39 mouse cellular contexts compared by ENCODE assay signal in the genomic region with DNA sequence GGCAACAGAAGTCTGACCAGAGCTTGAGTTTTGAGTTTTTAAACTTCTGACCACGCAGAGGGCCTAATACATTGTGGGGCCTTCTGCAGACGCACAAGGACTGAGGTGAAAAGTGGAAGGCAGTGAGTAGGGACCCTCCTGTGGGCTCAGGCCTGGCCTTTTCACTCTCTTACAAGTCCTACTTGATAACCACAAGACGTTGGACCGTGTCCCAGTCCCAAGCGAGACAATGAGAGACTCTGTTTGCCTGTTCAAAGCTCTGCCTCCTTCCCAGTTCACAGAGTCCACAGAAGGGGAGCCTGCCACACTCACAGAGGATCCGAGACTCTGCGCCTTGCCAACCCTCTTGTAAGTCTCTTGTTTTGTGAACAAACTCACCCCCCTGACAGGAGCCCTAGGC. TPM values are rescaled to one million over a fixed set of nuclear protein-coding genes. Genes with fewer than 3 reads are reported as not detected.
DNase-seq lines count a peak whose midpoint lies in the region; ATAC-seq and TF ChIP-seq lines count a peak whose summit lies in the region.
"Had no signal": no experiment of that assay in that cellular context is flagged by ENCODE, and none has a peak within 500 bp of the region (broad histone marks: within the 10 kb centered on the region; RNA-seq: fewer than 3 reads in every experiment).

No protein-coding gene starts in this region.

- no peak for TF ChIP-seq POLR2A in brain, embryonic 14.5 days (IDR thresholded peaks at IDR 0.05; ENCODE audit: borderline replicate concordance, extremely low read depth, insufficient read depth, insufficient read length, poor library complexity, severe bottlenecking)

- 86% methylated on average over 7 of the region's 7 CpGs for WGBS in heart, embryonic 16.5 days
- WGBS in lung, embryonic 16.5 days: 58% methylated on average over 7 of the region's 7 CpGs

- ATAC-seq in heart, embryonic 16.5 days (replicated peaks; ENCODE audit: extremely low read depth, insufficient read depth, low FRiP score): no peak
- ATAC-seq in lung, embryonic 16.5 days (ENCODE audit: low read depth): peak; percentile 72
- ATAC-seq: forebrain, embryonic 14.5 days; hindbrain, embryonic 16.5 days; midbrain, embryonic 16.5 days had no signal

- H3K27me3 ChIP-seq in heart, embryonic 16.5 days (ENCODE audit: control insufficient read depth, insufficient read depth, low read length): no peaks in the 10 kb centered on the region
- no peaks in the 10 kb centered on the region for H3K27me3 ChIP-seq in lung, embryonic 16.5 days (ENCODE audit: control insufficient read depth, insufficient read depth, low read depth, low read length)
- H3K27me3 ChIP-seq: CH12.LX; embryonic facial prominence, embryonic 12.5 days; heart, embryonic 15.5 days; liver, embryonic 15.5 days; neural tube, embryonic 13.5 days had no signal

- no peak overlapping the region for H3K4me2 ChIP-seq in heart, embryonic 16.5 days (ENCODE audit: low read depth, low read length)
- H3K4me2 ChIP-seq in lung, embryonic 16.5 days (ENCODE audit: low read depth, low read length): no peak overlapping the region
- H3K4me2 ChIP-seq: embryonic facial prominence, embryonic 12.5 days; heart, embryonic 15.5 days; liver, embryonic 15.5 days; neural tube, embryonic 13.5 days had no signal

- H3K27ac ChIP-seq in heart, embryonic 16.5 days (ENCODE audit: low read length): no peak overlapping the region
- H3K27ac ChIP-seq in lung, embryonic 16.5 days (ENCODE audit: low read length): peak overlapping the region; percentile 49
- no peak overlapping the region for H3K27ac ChIP-seq in layer of hippocampus, adult 2 months
- H3K27ac ChIP-seq: embryonic facial prominence, embryonic 12.5 days; heart, embryonic 15.5 days; kidney, postnatal 0 days; liver, embryonic 15.5 days; midbrain, embryonic 10.5 days; neural tube, embryonic 13.5 days had no signal

- H3K9me3 ChIP-seq in heart, embryonic 16.5 days (replicated peaks; ENCODE audit: control insufficient read depth, low read length): no peaks in the 10 kb centered on the region
- no peaks in the 10 kb centered on the region for H3K9me3 ChIP-seq in lung, embryonic 16.5 days (ENCODE audit: control insufficient read depth, low read length)
- H3K9me3 ChIP-seq: embryonic facial prominence, embryonic 12.5 days; heart, embryonic 15.5 days; liver, embryonic 15.5 days; midbrain, embryonic 10.5 days; neural tube, embryonic 13.5 days had no signal

- peaks cover 38% of the 10 kb centered on the region for H3K36me3 ChIP-seq in heart, embryonic 16.5 days (ENCODE audit: control insufficient read depth, insufficient read depth)
- H3K36me3 ChIP-seq in lung, embryonic 16.5 days (ENCODE audit: control insufficient read depth, insufficient read depth, low read length): peaks cover 38% of the 10 kb centered on the region

- DNase-seq in heart, postnatal 36 days: no peak
- no peak for DNase-seq in lung, postnatal 4 days
- peak; percentile 49 for DNase-seq in brain, embryonic 14.5 days (ENCODE audit: low read depth)
- no peak for DNase-seq in layer of hippocampus, adult 2 months (ENCODE audit: low spot score in 2 of 2)
- no peak for DNase-seq in left cerebral cortex, postnatal 10 days (ENCODE audit: extremely low spot score in 1 of 2, low spot score in 2 of 2)
- DNase-seq: adrenal gland, adult 8-10 months; cerebellum, adult 11 months; cerebellum, adult 9-10 months; cerebellum, postnatal 36 days; gastrocnemius, postnatal 14 days; kidney, adult 8-10 months; kidney, postnatal 4 days; layer of hippocampus, postnatal 36 days; lung, postnatal 10 days; thymus, postnatal 14 days had no signal

- intact Hi-C loops in heart, postnatal 36 days (cut with DNase I): loop anchor here (5.0 kb wide), 1 partner anchor 169 kb away; the partner anchor contains the start of genes Gm49601 and Sept5
- intact Hi-C loops in left cerebral cortex, postnatal 10 days (cut with DNase I): loop anchor here (10.0 kb wide), 1 partner anchor 352 kb away; no protein-coding TSS in a partner anchor

- 0 out of 2 replicates have a peak overlapping the region, but pooled peaks have one; percentile 13 for H3K9ac ChIP-seq in heart, embryonic 16.5 days (ENCODE audit: low read length)
- no peak overlapping the region for H3K9ac ChIP-seq in lung, embryonic 16.5 days (ENCODE audit: low read length)
- H3K9ac ChIP-seq: embryonic facial prominence, embryonic 12.5 days; heart, embryonic 15.5 days; liver, embryonic 15.5 days; neural tube, embryonic 13.5 days had no signal

- no peak for TF ChIP-seq CTCF in brain, embryonic 14.5 days (IDR thresholded peaks at IDR 0.05; ENCODE audit: borderline replicate concordance, extremely low read depth, insufficient read depth, insufficient read length)
- no peak for TF ChIP-seq CTCF in layer of hippocampus, adult 2 months (conservative IDR thresholded peaks at IDR 0.05)

- no peak overlapping the region for H3K4me3 ChIP-seq in heart, embryonic 16.5 days (ENCODE audit: low read length)
- H3K4me3 ChIP-seq in lung, embryonic 16.5 days (ENCODE audit: low read length): no peak overlapping the region
- H3K4me3 ChIP-seq in layer of hippocampus, adult 2 months: no peak overlapping the region
- H3K4me3 ChIP-seq: embryonic facial prominence, embryonic 12.5 days; erythroblast, embryonic 14.5 days; heart, embryonic 15.5 days; liver, embryonic 15.5 days; midbrain, embryonic 10.5 days; neural tube, embryonic 13.5 days had no signal

- H3K4me1 ChIP-seq in heart, embryonic 16.5 days (ENCODE audit: control insufficient read depth, insufficient read depth, low read length): no peaks in the 10 kb centered on the region
- no peaks in the 10 kb centered on the region for H3K4me1 ChIP-seq in lung, embryonic 16.5 days (replicated peaks; ENCODE audit: control insufficient read depth, insufficient read depth, low read length)
- H3K4me1 ChIP-seq: embryonic facial prominence, embryonic 12.5 days; heart, embryonic 15.5 days; liver, embryonic 15.5 days; midbrain, embryonic 10.5 days; neural tube, embryonic 13.5 days had no signal

RNA-seq across cellular contexts. Expression of gene Ufd1, which starts 14.9 kb away (rescaled TPM):
- 67.9 and 75.5 TPM in 2 replicates for polyA plus RNA-seq in heart, embryonic 16.5 days (2015; fragmentation: Nextera tagmentation; extraction: Ambion mirVana)
- 10 to 100 TPM; 48.8 to 58.1 TPM for total RNA-seq in heart, postnatal 36 days (2021)
- 89.9 and 91.4 TPM in 2 replicates for polyA plus RNA-seq in lung, embryonic 16.5 days (2015; fragmentation: Nextera tagmentation; extraction: Ambion mirVana)
- polyA plus RNA-seq in brain, embryonic 14.5 days (2012; rRNA removed): 64.1 and 68.2 TPM in 2 replicates
- 100 to 1,000 TPM; 111 TPM for total RNA-seq in layer of hippocampus, adult 2 months (2021)
- total RNA-seq in left cerebral cortex, postnatal 10 days (2021): 100 to 1,000 TPM in 1 of 2 experiments, 10 to 100 TPM in 1; 91.3 to 100 TPM

RNA-seq across cellular contexts. Expression of gene Cdc45, which starts 15.1 kb away (rescaled TPM):
- polyA plus RNA-seq in heart, embryonic 16.5 days (2015; fragmentation: Nextera tagmentation; extraction: Ambion mirVana): 37.6 and 39.2 TPM in 2 replicates
- total RNA-seq in heart, postnatal 36 days (2021): 1 to 10 TPM; 2.7 to 3.6 TPM
- 48.7 TPM in 2 replicates for polyA plus RNA-seq in lung, embryonic 16.5 days (2015; fragmentation: Nextera tagmentation; extraction: Ambion mirVana)
- polyA plus RNA-seq in brain, embryonic 14.5 days (2012; rRNA removed): 17.7 and 34.0 TPM in 2 replicates
- 1 to 10 TPM; 2.3 to 2.8 TPM for total RNA-seq in layer of hippocampus, adult 2 months (2021)
- total RNA-seq in left cerebral cortex, postnatal 10 days (2021): 1 to 10 TPM; 2.7 to 3.8 TPM

RNA-seq across cellular contexts. Expression of gene Cldn5, which starts 20.0 kb away (rescaled TPM):
- polyA plus RNA-seq in heart, embryonic 16.5 days (2015; fragmentation: Nextera tagmentation; extraction: Ambion mirVana): 32.1 and 38.8 TPM in 2 replicates
- total RNA-seq in heart, postnatal 36 days (2021): 10 to 100 TPM; 37.2 to 45.9 TPM
- 130 and 134 TPM in 2 replicates for polyA plus RNA-seq in lung, embryonic 16.5 days (2015; fragmentation: Nextera tagmentation; extraction: Ambion mirVana)
- 115 and 122 TPM in 2 replicates for polyA plus RNA-seq in brain, embryonic 14.5 days (2012; rRNA removed)
- 10 to 100 TPM; 41.6 to 44.3 TPM for total RNA-seq in layer of hippocampus, adult 2 months (2021)
- 10 to 100 TPM; 78.6 to 85.0 TPM for total RNA-seq in left cerebral cortex, postnatal 10 days (2021)
- total RNA-seq: CH12.LX; granulocyte monocyte progenitor cell, adult 5-6 weeks; megakaryocyte progenitor cell, adult 5-6 weeks had no signal

RNA-seq across cellular contexts. Expression of gene 2510002D24Rik, which starts 39.7 kb away (rescaled TPM):
- polyA plus RNA-seq in heart, embryonic 16.5 days (2015; fragmentation: Nextera tagmentation; extraction: Ambion mirVana): 39.6 and 40.0 TPM in 2 replicates
- total RNA-seq in heart, postnatal 36 days (2021): 10 to 100 TPM; 21.8 to 25.6 TPM
- 34.5 and 40.4 TPM in 2 replicates for polyA plus RNA-seq in lung, embryonic 16.5 days (2015; fragmentation: Nextera tagmentation; extraction: Ambion mirVana)
- polyA plus RNA-seq in brain, embryonic 14.5 days (2012; rRNA removed): 35.8 and 39.8 TPM in 2 replicates
- 10 to 100 TPM; 27.5 to 30.9 TPM for total RNA-seq in layer of hippocampus, adult 2 months (2021)
- 10 to 100 TPM; 24.5 to 26.7 TPM for total RNA-seq in left cerebral cortex, postnatal 10 days (2021)

RNA-seq across cellular contexts. Expression of gene Gm28539, which starts 39.7 kb away (rescaled TPM):
- not detected in 2 replicates for polyA plus RNA-seq in heart, embryonic 16.5 days (2015; fragmentation: Nextera tagmentation; extraction: Ambion mirVana)
- 1 to 10 TPM in 1 of 2 experiments, not detected in 1; 2.4 TPM for total RNA-seq in heart, postnatal 36 days (2021)
- polyA plus RNA-seq in lung, embryonic 16.5 days (2015; fragmentation: Nextera tagmentation; extraction: Ambion mirVana): not detected in 2 replicates
- polyA plus RNA-seq in brain, embryonic 14.5 days (2012; rRNA removed): 1.4 TPM in 1 of 2 replicates, not detected in the other
- total RNA-seq in layer of hippocampus, adult 2 months (2021): 10 to 100 TPM in 1 of 2 experiments, 1 to 10 TPM in 1; 1.4 to 10.7 TPM
- total RNA-seq in left cerebral cortex, postnatal 10 days (2021): 10 to 100 TPM in 1 of 2 experiments, 1 to 10 TPM in 1; 6.8 to 16.1 TPM
- total RNA-seq: ES-E14; hematopoietic stem cell, adult 5-6 weeks; liver, adult 2 months; megakaryocyte progenitor cell, adult 5-6 weeks had no signal
- polyA plus RNA-seq: C2C12; embryonic facial prominence, embryonic 12.5 days; erythroblast, embryonic 14.5 days; forebrain, embryonic 14.5 days; heart, embryonic 15.5 days; hindbrain, embryonic 16.5 days; intestine, embryonic 14.5 days; kidney, postnatal 0 days; limb, embryonic 11.5 days; liver, embryonic 15.5 days; midbrain, embryonic 10.5 days; midbrain, embryonic 16.5 days; neural tube, embryonic 13.5 days; small intestine, adult 2 months; stomach, embryonic 14.5 days; urinary bladder, adult 2 months had no signal
